In the genomic region with DNA sequence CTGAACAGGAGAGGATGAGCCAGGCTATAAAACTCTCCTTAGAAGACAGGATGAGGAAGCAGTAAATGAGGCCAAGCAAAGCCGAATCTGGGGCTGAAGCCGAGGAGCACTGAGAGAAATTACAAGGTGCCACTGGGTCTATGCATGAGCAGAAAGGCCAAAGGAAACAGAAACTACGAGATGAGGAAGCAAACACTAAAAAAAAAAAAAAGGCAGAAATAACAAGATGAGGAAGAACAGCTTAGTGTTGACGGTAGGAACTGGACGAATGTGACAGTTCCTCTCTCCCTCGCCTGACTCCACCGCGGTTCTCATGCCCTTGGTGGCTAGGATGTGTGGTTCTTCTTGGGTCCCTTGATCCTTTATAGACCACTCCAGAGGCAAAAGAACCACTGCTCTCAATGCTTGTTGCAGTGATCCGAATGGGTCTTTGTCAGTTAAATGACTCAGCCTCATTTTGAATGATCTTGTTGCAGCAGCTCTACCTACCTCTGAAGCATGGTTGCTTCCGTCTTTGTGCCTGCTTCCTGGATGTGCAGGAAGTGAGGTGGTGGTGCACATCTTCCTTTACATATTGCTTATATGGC, we compare ENCODE assay signal across 9 mouse cellular contexts. TPM values are rescaled to one million over a fixed set of nuclear protein-coding genes. Genes with fewer than 3 reads are reported as not detected.
DNase-seq lines count a peak whose midpoint lies in the region; ATAC-seq lines count a peak whose summit lies in the region.
"Had no signal": no experiment of that assay in that cellular context is flagged by ENCODE, and none has a peak within 500 bp of the region (broad histone marks: within the 10 kb centered on the region; RNA-seq: fewer than 3 reads in every experiment).

No protein-coding gene starts in this region.

- DNase-seq in 416B (ENCODE audit: low read depth) (peak; percentile 80), A20 (ENCODE audit: low read depth, low spot score) (peak; percentile 85)
- peak; percentile 10 to 57 for DNase-seq in natural killer cell, adult 2 months (ENCODE audit: low spot score in 2 of 2)
- no peak for DNase-seq in testis, postnatal 14 days (ENCODE audit: low spot score)
- DNase-seq in urinary bladder, adult 2 months (ENCODE audit: low spot score) = no peak
- DNase-seq in kidney, adult 11 months = no peak
- DNase-seq: cerebellum, postnatal 10 days; lung, embryonic 14.5 days had no signal

- ATAC-seq in granulocyte monocyte progenitor cell, adult 5-6 weeks (replicated peaks; ENCODE audit: poor library complexity, severe bottlenecking) = peak; percentile 83

RNA-seq across cellular contexts. Expression of a gene that starts 34.2 kb away (rescaled TPM):
- 17.1 and 23.9 TPM in 2 replicates for total RNA-seq in granulocyte monocyte progenitor cell, adult 5-6 weeks (2014; fragmentation: Nextera tagmentation)
- 28.3 and 30.8 TPM in 2 replicates for total RNA-seq in granulocyte monocyte progenitor cell, adult 5-6 weeks (2017)
- polyA plus RNA-seq in urinary bladder, adult 2 months (2012; rRNA removed) = 13.3 and 18.0 TPM in 2 replicates

Comparison
In these comparisons a context has a peak if more than half of its experiments do, and no peak if none do; other contexts are left out.
1. DNase-seq: peak in 416B (single experiment), A20 (single experiment) and natural killer cell, adult 2 months (2 of 2); none in testis, postnatal 14 days (single experiment), urinary bladder, adult 2 months (single experiment) and kidney, adult 11 months (single experiment).